Mouse (Mus musculus) kidney, postnatal 36 days (tissue): ENCODE results near the gene Raver2.

Experiments
- DNase-seq, 2 experiments: peaks; one replicate each; pipeline ENCODE4 v3.0.0; 2021 to 2022; ENCODE audit warnings: mixed read lengths in 2 of 2

The Raver2 gene

GRCm38 (mm10) chr4:101177796-101178195 is 109.0 kb downstream of the Raver2 start:
- DNase-seq, result no peak

DNA sequence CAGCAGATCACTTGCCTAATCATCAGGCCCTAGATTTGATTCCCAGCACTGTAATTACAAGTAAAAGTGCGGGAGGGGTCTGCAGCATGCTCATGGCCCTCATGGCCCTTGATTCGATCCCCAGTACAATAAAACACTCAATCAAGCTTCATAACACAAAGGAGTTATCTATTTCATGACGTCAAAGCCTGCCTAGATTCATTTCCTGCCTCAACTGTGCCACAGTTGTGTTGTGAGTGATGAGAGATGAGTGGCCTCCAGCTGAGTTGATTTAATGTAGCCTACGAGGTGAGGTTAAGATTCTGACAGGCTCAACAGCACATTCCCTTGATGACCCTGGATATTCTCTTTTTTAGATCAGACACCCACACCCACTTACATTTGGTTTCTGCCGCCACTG is 110.3 kb downstream of the Raver2 start:
- no peak for DNase-seq

DNA sequence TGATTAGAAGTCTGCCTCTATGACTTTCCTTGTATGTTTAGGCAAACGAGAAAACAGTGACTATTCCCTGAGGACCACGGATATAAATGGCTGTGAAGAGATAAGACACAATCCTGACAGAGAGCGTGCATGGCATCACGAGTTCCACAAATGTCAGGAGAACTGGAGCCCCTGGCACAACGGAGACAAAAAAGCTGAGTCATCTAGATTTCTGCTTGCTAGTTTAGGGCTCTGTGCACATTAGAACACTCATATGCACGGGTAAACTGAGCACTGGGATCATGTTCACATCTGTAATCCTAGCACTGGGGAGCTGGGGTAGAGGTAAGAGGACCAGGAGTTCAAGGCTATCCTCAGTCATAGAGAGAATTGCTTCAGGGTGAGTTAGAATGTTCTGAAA is 111.1 kb downstream of the Raver2 start:
- DNase-seq, result no peak

DNA sequence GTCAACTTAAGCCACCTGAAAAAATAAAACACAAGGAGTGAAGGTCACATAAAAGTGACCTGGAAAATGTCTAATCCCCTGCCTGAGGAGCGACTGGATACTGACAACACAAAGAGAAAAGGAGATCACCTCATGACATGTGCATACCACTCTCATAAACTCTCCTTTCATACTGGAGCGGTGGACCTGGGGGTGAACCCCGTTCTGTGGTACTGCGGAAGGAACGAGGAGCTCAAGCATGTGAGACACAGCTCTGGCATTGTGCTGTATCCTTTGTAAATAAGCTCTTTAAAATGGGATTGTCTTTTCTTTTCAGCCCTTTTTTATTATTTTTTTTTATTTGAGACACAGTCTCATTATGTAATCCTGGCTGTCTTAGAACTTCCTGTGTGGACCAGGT is 111.9 kb downstream of the Raver2 start:
- no peak for DNase-seq

- DNase-seq, result peak; percentile 34 to 59
These were observed 113.8 kb downstream of the Raver2 start for GRCm38 (mm10) chr4:101182603-101183011.

DNA sequence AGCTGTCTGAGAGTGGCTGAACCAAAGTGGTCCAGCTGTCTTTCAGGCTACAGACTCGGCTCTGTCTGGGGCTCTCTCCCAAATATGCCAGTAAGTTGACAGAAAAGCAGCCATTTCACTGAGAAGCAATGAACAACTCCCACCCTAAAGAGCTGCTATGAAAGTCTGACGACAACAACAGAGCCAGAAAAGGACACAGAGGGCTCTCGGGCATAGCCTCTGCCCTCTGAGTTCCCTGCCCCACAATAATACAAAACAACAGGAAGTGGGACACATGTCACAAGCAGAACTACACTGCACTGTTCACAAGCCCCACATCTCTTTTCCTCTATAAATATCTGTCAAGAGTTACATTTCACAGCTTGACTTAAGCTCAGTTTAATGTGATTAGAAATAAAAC is 116.4 kb downstream of the Raver2 start:
- DNase-seq, result peak; percentile 34 to 43

GRCm38 (mm10) chr4:101186591-101186990 is 117.8 kb downstream of the Raver2 start:
- peak; percentile 24 to 26 for DNase-seq

DNA sequence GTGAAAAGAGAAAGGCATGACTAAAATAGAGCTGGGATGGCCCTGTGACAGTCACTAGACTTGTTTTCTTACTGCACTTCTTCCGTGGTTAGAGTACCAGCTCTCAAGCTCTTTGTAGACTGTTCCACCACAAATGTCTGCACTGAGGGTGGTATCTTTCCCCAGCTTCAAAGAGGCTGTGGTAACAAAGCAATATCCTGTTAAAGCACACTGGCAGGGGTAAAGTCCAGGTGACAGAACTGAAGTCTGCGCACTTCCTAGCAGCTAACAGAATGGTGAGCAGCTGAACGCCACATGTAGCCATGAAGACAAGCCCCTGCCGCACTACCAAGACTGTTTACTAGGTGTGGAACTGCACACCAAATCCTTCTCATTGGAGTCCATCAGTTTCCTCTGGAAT is 118.6 kb downstream of the Raver2 start:
- no peak for DNase-seq

GRCm38 (mm10) chr4:101192241-101192976 is 123.6 kb downstream of the Raver2 start:
- peak; percentile 22 to 34 for DNase-seq

- DNase-seq, result no peak
These were observed 125.4 kb downstream of the Raver2 start for GRCm38 (mm10) chr4:101194170-101194569.

GRCm38 (mm10) chr4:101196407-101196806 is 127.6 kb downstream of the Raver2 start:
- DNase-seq, result no peak

DNA sequence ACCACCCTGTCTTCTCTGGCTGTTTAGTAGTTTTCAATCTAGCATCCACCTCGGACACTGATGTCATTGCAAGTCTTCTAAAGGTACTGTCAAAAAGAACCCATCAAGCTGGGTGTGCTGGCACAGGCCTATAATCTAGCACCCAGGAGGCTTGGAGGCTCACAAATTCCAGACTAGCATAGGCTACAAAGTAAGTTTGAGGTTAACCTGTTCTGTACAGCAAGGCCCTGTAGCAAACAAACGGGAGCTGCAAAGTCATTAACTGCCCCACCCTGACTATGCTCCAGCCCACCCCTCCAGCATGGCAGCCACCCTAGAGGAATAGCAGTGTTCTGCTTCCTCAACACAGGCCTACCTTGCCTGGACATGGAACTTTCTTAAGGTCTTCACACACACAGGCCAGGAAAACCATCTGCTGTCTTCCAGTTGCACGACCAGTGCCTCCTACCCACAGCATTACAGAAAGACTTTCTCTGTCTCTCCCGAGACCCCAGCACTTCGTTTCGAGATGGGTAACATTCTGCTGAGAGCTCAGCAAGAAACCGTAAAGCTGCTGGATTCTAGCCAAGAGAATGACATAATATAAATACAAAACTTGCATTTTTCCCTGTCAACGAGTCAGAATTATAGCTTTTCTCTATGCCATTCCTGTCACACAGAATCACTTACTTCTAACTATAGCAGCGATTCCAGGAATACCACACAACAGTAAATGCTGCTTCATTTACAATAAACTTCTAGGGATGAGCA is 128.8 kb downstream of the Raver2 start:
- no peak for DNase-seq

DNA sequence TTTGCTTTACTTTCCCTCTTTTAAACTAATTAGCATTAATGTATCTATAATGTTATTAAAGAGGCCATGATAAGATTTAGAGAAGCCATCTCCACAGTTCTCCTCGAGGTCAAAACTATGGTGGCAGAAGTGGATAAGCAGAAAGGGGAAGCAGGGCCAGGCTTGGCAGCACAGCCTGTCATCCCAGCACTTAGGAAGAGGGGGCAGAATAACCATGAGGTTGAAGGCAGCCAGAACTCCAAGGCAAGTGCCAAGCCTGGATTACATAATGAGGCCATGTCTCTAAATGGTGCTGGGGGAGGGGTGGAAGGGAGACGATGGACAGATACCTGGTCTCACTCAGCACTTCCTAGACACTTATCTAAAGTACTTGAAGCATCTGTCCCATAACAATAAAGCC is 129.6 kb downstream of the Raver2 start:
- DNase-seq, result peak; percentile 85 to 87

- DNase-seq, result no peak
These were observed 130.8 kb downstream of the Raver2 start for GRCm38 (mm10) chr4:101199433-101200081.
